Mouse (Mus musculus) adrenal gland, postnatal 10 days (tissue): ENCODE data around the gene Galr3. TPM values are rescaled to one million over a fixed set of nuclear protein-coding genes. Genes with fewer than 3 reads are reported as not detected.
"Not testable (repeated sequence)": the region's sequence is repeated elsewhere in the genome, so short reads cannot be mapped to it uniquely, and the experiment has no call there.

Experiments used
- DNase-seq: peaks from one replicate; pipeline ENCODE4 v3.0.0; 2021; ENCODE audit warnings: mixed read lengths
- long read RNA-seq, 2 experiments: library from polyadenylated mRNA; stranded (forward); transcript quantifications; one replicate each; pipeline ENCODE4 v2.0.0; 2021
- total RNA-seq, 2 experiments: library from RNA; stranded (reverse); gene quantifications; 2 replicates each; pipeline ENCODE4 v1.2.3; 2021

The Galr3 gene
- total RNA-seq = under 1 TPM; 0.30 to 0.48 TPM
- long read RNA-seq, experiment 1, partial matches to known transcripts = 0 of 2 reads
- long read RNA-seq, experiment 1, other reads (novel, unspliced or antisense) = 2 of 2 reads
- long read RNA-seq, experiment 2 = 0 reads

DNA sequence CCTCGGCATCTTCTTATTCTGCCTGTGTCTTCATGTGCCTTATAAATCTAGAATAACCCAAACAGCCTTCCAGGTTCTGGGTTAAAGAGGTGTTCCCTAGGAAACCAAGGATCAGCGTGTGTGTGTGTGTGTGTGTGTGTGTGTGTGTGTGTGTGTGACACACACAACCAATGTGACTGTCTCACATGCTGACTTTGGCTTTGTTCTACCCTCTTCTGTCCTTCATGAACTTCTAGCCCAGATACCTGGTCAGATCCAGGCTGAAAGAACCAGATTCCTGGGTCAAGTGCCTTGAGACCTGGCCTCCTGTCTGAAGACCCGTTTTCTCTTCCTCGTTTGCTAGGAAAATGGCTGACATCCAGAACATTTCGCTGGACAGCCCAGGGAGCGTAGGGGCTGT, at the start of gene Galr3:
Galr3 (plus strand) TSS at position 301 of the 400 bp plus-strand sequence.
- no peak for DNase-seq

DNA sequence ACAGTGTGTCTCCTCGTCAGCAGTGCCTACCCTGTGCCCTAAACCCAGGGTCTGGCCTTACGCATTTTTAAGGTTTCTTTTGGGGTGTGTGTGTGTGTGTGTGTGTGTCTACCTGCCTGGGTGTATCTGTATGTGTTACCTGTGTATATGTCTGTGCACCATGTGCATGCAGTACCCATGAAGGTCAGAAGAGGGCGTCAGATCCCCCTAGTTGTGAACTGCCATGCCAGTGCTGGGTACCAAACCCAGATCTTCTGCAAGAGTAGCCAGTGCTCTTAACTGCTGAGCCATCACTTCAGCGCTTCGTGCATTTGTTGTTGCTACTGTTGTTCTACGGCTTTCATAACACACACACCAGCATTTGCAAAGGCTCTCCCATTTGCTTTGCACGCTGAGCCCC, 49.5 kb upstream of the Galr3 start:
- DNase-seq = no peak

DNA sequence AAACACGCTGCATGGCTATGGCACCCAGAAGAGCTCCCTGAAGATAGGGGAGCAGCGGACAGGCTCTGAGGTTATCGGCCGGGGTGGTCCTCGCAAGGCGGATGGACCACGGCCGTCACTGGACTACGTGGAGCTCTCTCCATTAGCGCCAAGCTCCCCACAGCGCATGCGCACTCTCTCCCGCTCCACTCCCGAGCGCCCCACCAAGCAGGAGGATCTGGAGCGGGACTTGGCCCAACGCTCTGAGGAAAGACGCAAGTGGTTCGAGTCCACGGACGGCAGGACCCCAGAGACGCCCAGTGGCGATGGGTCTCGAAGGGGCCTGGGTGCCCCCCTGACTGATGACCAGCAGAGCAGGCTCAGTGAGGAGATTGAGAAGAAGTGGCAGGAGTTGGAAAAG, 48.8 kb upstream of the Galr3 start:
- no peak for DNase-seq

DNA sequence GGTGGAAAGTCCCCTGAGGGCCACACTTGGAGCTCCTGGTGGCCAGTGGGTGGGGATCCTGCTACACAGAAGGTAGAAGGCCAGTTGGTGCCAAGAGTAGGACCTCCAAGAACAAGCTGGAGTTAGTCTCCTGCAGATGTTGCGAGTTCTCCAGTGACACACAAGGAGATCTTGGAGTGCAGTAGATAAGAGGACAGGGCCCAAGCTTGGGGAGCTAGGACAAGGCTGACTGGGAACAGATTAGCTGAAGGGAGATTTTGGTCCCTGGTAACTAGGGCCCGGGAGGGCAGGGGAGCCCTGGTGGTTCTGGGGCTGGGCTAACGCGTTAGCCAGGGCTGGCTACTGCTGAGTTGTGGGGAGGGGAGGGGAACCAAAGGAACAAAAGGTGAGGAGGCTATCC, 45.8 kb upstream of the Galr3 start:
- DNase-seq = no peak

DNA sequence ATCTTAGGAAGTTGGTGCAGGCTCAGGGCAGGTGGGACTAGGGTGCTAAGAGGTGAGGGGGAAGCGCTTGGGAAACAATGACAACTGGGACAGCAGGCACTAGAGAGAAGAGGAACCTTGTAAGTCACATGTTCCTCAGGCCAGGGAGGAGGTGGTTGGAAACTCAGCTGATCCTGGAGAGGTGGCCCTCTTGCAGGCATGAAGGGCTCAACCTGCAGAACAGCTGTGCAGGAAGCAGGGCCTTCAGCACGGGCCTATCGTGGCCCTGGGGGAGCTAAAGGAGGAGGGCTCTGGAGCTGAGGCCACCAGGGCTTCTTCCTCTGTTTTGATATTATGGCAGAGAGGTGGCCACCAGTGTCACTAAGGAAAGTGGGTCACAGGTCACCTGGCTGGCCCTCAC, 45.0 kb upstream of the Galr3 start:
- no peak for DNase-seq

DNA sequence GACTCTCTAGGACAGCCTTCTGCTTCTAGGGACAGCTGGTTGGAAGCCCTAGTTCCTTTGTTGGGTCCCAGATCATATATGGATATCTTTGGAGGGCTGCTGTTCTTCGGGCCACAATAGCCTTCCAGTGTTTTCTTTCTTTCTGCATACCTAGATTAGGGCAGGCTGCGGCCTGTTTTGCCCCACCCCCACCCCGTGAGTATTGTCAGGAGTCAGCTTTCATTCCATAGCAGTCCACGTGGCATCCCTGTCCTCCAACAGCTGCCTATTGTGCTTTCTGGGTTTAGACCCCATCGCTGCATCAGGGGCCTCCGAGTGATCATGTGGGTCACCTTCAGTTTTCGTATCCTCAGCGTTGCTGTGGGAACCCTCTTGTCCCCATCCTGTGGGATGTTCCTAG, 43.3 kb upstream of the Galr3 start:
- no peak for DNase-seq

DNA sequence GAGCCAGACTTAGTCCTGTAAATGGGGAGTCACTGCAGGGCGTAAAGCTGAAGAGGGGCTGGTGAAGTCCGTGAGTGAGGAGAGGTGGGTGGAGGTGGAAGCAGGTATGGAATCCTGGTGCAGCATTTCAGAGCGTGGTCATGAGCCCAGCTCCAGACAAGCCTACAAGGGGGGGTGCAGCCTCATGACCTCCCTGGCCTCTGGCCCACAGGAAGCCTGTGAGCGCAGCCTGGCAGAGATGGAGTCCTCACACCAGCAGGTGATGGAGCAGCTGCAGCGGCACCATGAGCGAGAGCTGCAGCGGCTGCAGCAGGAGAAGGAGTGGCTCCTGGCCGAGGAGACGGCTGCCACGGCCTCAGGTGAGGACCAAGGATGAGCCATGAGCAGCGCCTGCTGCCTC, 42.1 kb upstream of the Galr3 start:
- no peak for DNase-seq

DNA sequence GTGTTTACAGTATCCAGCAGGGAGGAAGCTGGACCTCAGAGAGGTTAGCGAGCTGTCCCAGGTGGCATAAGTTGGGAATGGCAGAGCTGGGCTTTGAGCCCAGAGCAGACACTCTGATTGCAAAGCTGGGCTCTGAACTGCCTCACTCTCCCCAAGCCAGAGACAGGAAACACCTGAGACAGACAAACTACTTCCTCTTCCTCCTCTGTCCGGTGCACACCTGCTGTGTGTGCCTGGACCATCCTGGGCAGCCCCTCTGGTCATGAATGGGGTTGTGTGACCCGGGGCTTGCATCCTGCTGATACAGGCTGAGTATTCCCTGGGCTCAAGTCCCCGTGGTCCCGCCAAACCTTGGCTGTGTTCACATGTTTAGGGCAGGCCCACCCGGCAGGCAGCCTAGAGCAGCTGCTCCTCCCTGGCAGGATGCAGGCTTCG, 41.3 kb upstream of the Galr3 start:
- DNase-seq = no peak

DNA sequence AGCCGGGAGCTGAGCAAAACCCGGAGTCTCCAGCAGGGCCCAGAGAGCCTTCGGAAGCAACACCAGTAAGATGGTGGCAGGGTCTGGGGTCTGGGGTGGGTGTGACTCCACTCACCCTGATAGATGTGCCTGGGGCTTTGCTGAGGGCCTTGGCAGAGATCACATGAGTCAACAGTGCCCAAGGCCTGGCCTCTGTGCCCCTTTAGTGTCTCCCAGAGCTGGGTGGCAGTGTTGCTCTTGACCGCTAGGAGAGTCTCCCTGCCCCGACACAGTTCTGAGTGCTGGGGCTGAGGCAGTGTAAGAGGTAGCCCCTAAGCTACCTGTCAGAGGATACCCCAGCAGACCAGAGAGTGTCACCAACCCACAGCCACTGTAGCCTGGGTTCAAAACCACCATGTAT, 40.1 kb upstream of the Galr3 start:
- DNase-seq = peak; percentile 29

DNA sequence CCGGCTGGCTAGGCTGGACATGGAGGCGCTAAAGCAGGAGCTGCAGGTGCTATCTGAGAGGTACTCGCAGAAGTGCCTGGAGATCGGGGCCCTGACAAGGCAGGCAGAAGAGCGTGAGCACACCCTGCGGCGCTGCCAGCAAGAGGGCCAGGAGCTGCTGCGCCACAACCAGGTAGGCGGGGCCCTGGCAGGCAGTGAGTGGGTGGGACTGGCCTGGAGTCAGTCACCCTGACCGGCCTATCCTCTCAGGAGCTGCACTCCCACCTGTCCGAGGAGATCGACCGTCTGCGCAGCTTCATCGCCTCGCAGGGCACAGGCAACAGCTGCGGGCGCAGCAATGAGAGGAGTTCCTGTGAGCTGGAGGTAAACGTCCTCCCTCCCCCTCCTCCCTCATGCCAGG, 39.6 kb upstream of the Galr3 start:
- peak; percentile 80 for DNase-seq

DNA sequence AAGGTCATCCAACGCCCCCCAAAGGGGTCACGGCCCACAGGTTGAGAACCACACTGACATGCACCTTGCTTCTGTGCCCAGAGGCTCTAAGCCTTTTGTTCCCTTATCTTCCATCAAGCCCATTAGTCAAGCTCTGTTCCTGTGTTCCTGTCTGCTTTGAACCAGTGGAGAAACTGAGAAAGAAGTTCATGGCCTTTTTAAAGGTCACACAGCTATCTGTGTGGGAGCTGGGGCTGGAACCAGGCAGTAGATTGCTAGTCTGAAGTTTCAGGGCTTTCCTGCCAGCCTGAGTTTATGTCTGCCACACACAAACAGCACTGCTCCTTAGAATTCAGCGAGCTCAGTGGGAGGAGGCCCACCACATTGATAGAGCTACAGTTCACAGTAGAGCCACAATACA, 38.6 kb upstream of the Galr3 start:
- peak; percentile 35 for DNase-seq

DNA sequence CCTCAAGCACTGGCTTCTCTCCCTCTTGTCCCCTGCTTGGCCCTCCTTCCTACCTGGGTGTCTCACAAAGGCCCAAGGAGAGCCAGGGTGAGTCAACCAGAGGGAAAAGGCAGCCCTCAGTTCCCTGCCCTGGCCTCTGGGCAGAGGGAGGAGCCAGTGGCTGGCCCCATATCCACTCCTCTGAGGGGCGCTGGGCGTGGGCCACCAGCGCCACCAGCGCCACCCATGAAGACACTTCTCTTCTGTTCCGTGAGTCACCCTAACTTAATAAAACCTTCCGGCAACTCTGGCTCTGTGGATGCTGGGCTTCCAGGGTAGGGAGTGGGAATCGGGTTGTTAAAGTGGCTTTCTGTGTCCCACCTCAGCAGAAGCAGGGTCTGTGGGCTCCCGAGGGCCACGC, 36.1 kb upstream of the Galr3 start:
- DNase-seq = no peak

DNA sequence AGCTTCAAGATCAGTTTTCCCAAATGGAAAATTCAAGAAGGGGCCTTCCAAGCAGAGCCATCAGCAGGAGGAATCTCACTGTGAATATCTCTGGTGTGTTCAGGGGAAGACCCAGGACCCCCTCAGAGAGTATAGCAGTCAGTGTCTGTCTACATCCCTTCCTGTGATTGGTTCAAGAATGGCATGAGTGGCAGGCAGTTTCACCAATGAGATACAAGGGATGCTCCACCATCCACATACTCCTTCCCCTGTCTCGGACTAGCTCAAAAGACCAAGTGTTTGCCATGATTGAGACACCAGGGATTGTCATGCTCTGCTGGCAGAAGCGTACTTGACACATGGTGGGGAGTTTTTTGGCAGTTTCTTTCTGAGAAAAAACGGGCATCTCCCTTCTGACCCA, 35.0 kb upstream of the Galr3 start:
- DNase-seq = no peak

DNA sequence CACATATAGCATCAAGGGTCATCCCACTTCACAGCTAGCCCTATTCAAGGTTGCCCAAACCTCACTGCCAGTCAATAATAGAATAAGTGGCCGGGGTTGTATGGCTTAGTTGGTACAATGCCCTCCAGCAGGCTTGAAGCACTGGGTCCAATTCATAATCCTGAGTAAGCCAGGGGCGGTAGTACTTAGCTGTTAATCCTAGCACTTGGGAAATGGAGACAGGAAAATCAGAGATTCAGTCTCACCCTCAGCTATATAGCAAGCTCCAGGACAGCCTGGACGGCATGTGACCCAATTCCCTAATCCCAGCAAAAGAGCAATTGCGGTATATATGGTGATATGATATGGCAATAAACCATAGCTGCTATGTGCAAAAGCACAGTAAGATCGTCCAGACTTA, 34.6 kb upstream of the Galr3 start:
- DNase-seq = no peak

DNA sequence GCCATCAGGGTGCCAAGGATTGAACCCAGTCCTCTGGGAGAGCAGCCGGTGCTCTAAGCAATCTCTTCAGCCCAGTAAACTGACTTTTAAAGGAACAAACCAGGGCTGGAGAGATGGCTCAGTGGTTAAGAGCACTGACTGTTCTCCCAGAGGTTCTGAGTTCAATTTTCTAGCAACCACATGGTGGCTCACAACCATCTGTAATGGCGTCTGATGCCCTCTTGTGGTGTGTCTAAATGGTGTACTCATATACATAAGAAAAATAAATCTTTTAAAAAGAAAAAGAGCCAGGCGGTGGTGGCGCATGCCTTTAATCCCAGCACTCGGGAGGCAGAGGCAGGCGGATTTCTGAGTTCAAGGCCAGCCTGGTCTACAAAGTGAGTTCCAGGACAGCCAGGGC, 33.8 kb upstream of the Galr3 start:
- DNase-seq = not testable (repeated sequence)

DNA sequence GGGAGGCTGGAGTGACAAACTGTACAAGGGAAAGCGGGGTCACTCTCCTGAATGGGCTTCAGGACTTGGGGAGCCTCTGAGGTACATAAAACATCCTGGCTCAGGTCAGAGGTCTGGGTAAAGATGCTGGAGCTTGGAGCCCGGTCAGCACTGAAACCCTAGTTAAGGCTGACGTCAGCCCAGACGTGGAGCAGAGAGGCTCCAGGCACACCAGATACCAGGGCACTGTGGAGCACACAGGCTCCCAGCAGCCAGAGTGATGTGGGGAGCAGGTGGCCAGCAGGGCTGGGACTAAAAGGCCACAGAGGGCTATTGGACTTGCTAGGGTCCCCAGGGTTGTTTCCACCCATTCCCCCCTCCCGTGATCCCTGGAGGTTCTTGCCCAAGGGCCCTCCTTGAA, 32.0 kb upstream of the Galr3 start:
- peak; percentile 9 for DNase-seq

DNA sequence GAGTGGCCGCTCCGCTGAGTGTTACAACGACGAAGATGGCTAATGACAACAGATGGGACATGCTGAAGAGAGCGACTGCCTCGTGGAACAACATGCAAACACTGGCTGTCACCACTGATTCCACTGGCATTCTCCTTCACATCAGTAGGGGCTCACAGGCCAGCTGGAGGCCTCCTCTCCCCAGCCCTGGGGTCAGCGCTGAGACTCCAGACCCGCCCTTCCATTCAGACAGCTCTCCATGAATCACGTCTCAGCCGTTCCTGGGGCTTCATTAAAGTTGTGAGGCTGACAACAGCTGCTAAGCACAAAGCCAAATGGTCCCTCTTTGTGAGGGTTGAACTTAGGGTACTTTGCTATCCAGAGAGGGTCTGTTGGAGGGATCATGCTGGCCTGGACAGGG, 30.1 kb upstream of the Galr3 start:
- DNase-seq = no peak

DNA sequence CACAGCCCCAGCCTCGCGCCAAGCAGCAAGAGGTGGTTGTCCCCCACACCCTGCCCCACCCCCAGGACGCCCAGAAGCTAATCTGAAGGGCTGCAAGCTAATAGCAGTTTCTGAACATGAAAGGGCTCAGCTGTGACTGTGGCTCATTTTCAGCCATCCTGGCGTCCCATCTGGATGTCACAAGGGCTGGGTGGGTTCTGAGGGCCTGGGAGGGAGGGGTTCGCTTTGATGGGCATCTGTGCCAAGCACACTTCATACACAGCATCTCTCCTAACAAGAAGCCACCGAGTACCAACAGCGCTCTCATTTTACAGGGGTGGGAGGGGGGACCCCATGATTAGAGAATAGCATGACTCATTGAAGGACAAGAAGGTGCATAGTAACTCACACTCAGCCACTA, 28.3 kb upstream of the Galr3 start:
- DNase-seq = no peak

DNA sequence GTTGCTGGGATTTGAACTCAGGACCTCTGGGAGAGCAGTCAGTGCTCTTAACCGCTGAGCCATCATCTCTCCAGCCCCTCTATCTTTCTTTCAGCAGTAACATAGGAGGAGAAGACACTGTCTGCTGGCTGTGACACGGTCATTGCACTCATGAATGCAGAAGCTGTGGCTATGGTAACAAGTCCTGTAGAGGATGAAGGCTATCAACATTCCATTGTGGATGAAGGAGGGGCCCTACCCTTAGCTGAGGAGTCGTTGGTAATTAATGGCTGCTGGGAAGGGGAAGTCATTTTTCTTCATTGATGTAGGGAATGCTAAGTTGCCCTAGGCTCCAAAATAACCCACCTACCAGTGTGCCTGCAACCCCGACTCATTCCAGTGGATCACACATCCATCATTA, 23.5 kb upstream of the Galr3 start:
- no peak for DNase-seq

DNA sequence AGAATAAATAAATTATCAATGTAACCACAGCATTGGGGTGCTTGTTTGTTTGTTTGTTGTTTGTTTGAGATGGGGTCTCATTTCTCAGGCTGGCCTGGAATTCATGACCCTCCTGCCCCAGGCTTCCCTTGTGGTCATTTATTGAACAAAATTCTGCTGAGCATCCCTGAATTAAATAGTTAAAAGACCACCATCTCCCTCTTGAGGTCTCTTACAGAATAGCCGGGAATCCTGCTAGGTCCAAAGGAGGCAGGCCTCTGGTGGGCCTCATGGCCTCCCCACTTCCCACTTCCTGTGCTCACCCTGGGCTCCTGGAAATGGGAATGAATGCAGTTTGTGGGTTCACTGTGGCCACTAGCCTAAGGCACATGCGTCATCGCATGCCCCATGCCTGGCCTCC, 22.8 kb upstream of the Galr3 start:
- DNase-seq = no peak

DNA sequence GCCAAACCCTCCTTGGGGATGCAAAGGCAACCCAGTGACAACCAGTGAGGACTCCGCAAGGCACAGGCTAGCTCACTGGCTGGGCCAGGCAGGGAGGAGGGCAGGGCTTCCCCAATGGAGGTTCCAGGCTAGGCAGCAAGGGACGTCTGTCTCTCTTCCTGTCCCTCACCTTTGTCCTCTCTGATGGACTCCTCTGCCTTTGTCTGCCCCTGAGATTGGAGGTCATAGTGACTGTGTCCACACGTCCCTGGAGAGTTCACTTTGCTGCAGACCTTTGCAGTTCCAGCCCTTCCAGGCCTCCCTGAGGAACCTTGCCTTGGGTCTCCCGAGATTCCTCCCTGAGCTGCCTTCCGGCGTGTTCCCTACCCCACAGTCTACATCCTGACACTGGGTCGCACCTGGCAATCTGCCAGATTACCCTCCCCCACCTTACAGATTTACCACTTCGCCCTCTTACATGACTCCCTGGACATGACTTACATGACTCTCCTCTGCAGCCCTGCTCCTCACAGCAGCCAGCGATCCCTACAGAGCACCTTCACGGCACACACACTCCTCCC, 18.9 kb upstream of the Galr3 start:
- DNase-seq = peak; percentile 47

DNA sequence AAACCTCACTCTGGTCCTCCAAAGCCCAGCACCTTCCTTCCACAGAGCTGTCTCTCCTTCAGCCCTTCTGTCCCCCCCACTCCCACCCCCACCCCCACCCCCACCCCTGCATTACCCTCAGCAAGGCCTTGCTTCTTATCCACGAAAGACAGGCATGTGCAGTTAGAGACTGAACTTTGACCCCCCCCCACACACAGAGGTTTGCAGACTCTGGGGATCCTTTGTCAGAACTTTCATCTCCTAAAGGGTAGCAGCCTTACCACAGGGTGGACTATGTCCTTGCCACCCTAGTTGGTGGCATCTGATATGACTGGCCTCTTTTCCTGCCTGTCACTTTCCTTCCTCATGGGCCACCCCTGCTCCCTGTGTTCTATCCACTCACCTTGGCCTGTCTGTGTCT, 18.3 kb upstream of the Galr3 start:
- DNase-seq = no peak

DNA sequence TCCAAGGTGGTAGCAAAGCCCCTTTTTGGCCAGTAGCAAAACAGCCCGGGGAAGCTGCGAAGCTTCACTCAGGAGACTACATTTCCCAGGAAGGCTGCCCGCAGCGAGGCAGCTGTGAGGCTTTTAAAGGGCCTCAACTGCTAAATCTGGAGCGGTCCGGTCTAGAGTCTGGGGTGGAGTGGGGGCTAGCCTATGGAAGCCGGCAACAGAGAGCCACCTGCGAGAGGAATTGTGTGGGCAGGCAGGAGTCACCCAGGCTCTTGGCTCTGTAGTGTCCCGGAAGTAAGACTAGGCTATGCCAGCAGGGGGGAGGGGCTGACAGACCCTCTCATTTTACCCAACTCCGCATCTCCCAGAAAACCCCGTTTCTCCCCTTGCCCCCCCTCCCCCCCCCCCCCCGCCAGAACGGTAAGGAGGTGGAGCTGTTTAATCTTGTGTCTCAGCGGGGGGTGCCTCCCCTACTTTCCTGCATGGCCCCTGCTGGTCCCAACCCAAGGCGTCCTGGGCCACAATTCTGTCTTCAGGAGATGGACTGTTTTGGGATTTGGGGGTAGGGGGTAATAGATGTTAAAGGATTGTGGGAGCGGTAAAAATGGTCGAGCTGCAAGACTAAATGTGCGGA, 15.9 kb upstream of the Galr3 start:
- no peak for DNase-seq

DNA sequence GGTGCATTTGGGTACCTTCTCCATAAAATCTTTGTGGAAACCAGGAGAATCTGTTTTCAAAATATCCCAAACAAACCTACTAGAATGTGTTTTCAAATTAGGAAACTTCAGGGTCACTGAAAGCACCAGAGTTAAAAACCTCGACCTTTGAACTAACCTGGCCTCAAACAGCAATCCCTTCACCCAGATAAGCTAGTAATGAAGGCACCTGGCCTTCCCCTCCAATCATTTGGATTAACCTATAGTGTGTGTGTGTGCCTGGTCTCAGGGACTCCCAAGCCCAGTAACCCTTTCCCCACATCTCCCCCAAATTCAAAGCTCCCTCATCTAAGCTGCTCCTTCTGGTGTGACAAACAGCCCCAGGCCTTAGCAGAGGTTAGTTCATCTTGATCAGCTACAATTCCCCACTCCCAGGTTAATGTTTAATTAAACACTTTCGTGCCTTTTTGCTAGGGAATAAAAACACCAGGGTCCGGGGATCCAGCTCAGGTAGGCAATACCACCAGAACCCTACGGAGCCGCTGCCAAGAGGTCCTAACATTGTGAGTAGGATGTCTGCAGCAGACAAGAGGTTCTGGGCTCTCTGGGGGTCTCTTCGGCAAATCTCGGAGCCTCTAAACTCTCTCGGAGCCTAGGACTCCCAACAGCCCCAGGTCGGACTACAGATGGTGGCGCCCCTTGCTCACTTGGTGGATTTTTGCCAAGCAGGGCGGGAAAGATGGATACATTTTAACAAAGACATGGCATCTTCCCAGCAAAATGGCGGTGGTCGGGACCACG, 15.0 kb upstream of the Galr3 start:
- no peak for DNase-seq
